Comparison of ENCODE assay signal across 8 mouse cellular contexts in genomic region chr10:89745666-89746020, GRCm38 (mm10). TPM values are rescaled to one million over a fixed set of nuclear protein-coding genes. Genes with fewer than 3 reads are reported as not detected.
DNase-seq lines count a peak whose midpoint lies in the region; ATAC-seq and TF ChIP-seq lines count a peak whose summit lies in the region.

No protein-coding gene starts in this region.

- H3K4me1 ChIP-seq in liver, adult 2 months (ENCODE audit: control insufficient read depth, insufficient read depth, low read length): peaks cover 19% of the 10 kb centered on the region
- peaks cover 2% of the 10 kb centered on the region; the same call in 1 of the 2 replicates for H3K4me1 ChIP-seq in brown adipose tissue, adult 24 weeks (ENCODE audit: control insufficient read depth, insufficient read depth, insufficient read length, low read length)
- H3K4me1 ChIP-seq in hindbrain, embryonic 13.5 days (replicated peaks): peaks cover 13% of the 10 kb centered on the region
- H3K4me1 ChIP-seq in midbrain, embryonic 10.5 days: peaks cover 18% of the 10 kb centered on the region

- no peaks in the 10 kb centered on the region for H3K36me3 ChIP-seq in liver, adult 2 months (ENCODE audit: control insufficient read depth, insufficient read depth, low read length)
- H3K36me3 ChIP-seq in hindbrain, embryonic 13.5 days: no peaks in the 10 kb centered on the region
- no peaks in the 10 kb centered on the region for H3K36me3 ChIP-seq in midbrain, embryonic 10.5 days

- ATAC-seq in hindbrain, embryonic 13.5 days (ENCODE audit: low FRiP score): no peak

- H3K27ac ChIP-seq in liver, adult 2 months (replicated peaks; ENCODE audit: insufficient read depth, low read depth, low read length): peak overlapping the region; percentile 95
- H3K27ac ChIP-seq in brown adipose tissue, adult 24 weeks (replicated peaks; ENCODE audit: low read depth, low read length): peak overlapping the region; percentile 57
- peak overlapping the region; percentile 97 for H3K27ac ChIP-seq in hindbrain, embryonic 13.5 days
- H3K27ac ChIP-seq in midbrain, embryonic 10.5 days (replicated peaks): peak overlapping the region; percentile 97

- H3K9me3 ChIP-seq in hindbrain, embryonic 13.5 days: 0 out of 2 replicates have a peak, but pooled peaks cover 5% of the 10 kb centered on the region
- H3K9me3 ChIP-seq in midbrain, embryonic 10.5 days (replicated peaks): no peaks in the 10 kb centered on the region

- TF ChIP-seq CTCF in liver, adult 2 months (IDR thresholded peaks at IDR 0.05; ENCODE audit: low read depth, low read length): no peak

- peak overlapping the region; percentile 96 for H3K9ac ChIP-seq in liver, adult 2 months (ENCODE audit: low read depth, low read length)
- H3K9ac ChIP-seq in hindbrain, embryonic 13.5 days: peak overlapping the region; percentile 92

- peak; percentile 75 for DNase-seq in liver, adult 2 months (ENCODE audit: extremely low read depth, low read depth, low spot score)
- DNase-seq in liver: no peak
- no peak for DNase-seq in midbrain, embryonic 10.5 days (ENCODE audit: low spot score)
- DNase-seq in urinary bladder, postnatal 4 days (ENCODE audit: low spot score in 2 of 2): no peak
- DNase-seq in layer of hippocampus, postnatal 10 days (ENCODE audit: low spot score in 2 of 2): no peak
- no peak for DNase-seq in cerebellum, postnatal 14 days

- H3K79me2 ChIP-seq in liver, adult 2 months (ENCODE audit: control insufficient read depth, insufficient read depth, low read length): peaks cover 14% of the 10 kb centered on the region; the same call in 1 of the 2 replicates

- no peaks in the 10 kb centered on the region for H3K27me3 ChIP-seq in liver, adult 2 months (ENCODE audit: control insufficient read depth, insufficient read depth, low read length)
- no peaks in the 10 kb centered on the region for H3K27me3 ChIP-seq in hindbrain, embryonic 13.5 days
- H3K27me3 ChIP-seq in midbrain, embryonic 10.5 days (ENCODE audit: low read depth, poor library complexity, severe bottlenecking): no peaks in the 10 kb centered on the region

- peak overlapping the region; percentile 72 for H3K4me2 ChIP-seq in hindbrain, embryonic 13.5 days

- no peak for TF ChIP-seq POLR2A in liver, adult 2 months (IDR thresholded peaks at IDR 0.05; ENCODE audit: extremely low read depth, insufficient read depth, low read length)

- WGBS in liver, adult 2 months: under 1% methylated on average over 14 of the region's 14 CpGs
- 0% methylated on average over 14 of the region's 14 CpGs for WGBS in hindbrain, embryonic 13.5 days
- under 1% methylated on average over 14 of the region's 14 CpGs for WGBS in midbrain, embryonic 10.5 days

- H3K4me3 ChIP-seq in liver, adult 2 months (ENCODE audit: insufficient read depth, low read depth, low read length): peak overlapping the region; percentile 83
- H3K4me3 ChIP-seq in brown adipose tissue, adult 24 weeks (ENCODE audit: insufficient read depth, low read depth, low read length): peak overlapping the region; percentile 87
- H3K4me3 ChIP-seq in hindbrain, embryonic 13.5 days: peak overlapping the region; percentile 90
- peak overlapping the region; percentile 92 for H3K4me3 ChIP-seq in midbrain, embryonic 10.5 days

RNA-seq across cellular contexts. Expression of gene Uhrf1bp1l, which starts 0.9 kb away (rescaled TPM):
- total RNA-seq in liver, adult 2 months (2014; rRNA removed): 38.6 and 40.8 TPM in 2 replicates
- 16.0 and 16.5 TPM in 2 replicates for polyA plus RNA-seq in liver, adult 2 months (2012; rRNA removed)
- 11.4 and 12.1 TPM in 2 replicates for polyA plus RNA-seq in brown adipose tissue, adult 24 weeks (2012; ENCODE audit: insufficient read depth, insufficient read length, missing spikeins)
- polyA plus RNA-seq in hindbrain, embryonic 13.5 days (2015; fragmentation: Nextera tagmentation; extraction: Ambion mirVana): 31.1 and 34.9 TPM in 2 replicates
- polyA plus RNA-seq in midbrain, embryonic 10.5 days (2016; fragmentation: Nextera tagmentation; extraction: Ambion mirVana): 28.5 and 31.4 TPM in 2 replicates
- total RNA-seq in layer of hippocampus, postnatal 10 days (2021): 10 to 100 TPM; 81.1 to 81.4 TPM

RNA-seq across cellular contexts. Expression of gene Actr6, which starts 13.5 kb away (rescaled TPM):
- 14.2 and 19.6 TPM in 2 replicates for total RNA-seq in liver, adult 2 months (2014; rRNA removed)
- polyA plus RNA-seq in liver, adult 2 months (2012; rRNA removed): 1.4 and 1.8 TPM in 2 replicates
- polyA plus RNA-seq in brown adipose tissue, adult 24 weeks (2012; ENCODE audit: insufficient read depth, insufficient read length, missing spikeins): 22.2 and 27.0 TPM in 2 replicates
- 57.2 and 58.0 TPM in 2 replicates for polyA plus RNA-seq in hindbrain, embryonic 13.5 days (2015; fragmentation: Nextera tagmentation; extraction: Ambion mirVana)
- polyA plus RNA-seq in midbrain, embryonic 10.5 days (2016; fragmentation: Nextera tagmentation; extraction: Ambion mirVana): 37.2 and 41.3 TPM in 2 replicates
- 10 to 100 TPM; 24.9 to 25.7 TPM for total RNA-seq in layer of hippocampus, postnatal 10 days (2021)

RNA-seq across cellular contexts. Expression of gene Scyl2, which starts 59.6 kb away (rescaled TPM):
- total RNA-seq in liver, adult 2 months (2014; rRNA removed): 18.4 and 20.1 TPM in 2 replicates
- polyA plus RNA-seq in liver, adult 2 months (2012; rRNA removed): 10.8 and 11.3 TPM in 2 replicates
- 15.6 and 19.9 TPM in 2 replicates for polyA plus RNA-seq in brown adipose tissue, adult 24 weeks (2012; ENCODE audit: insufficient read depth, insufficient read length, missing spikeins)
- 9.7 and 10.0 TPM in 2 replicates for polyA plus RNA-seq in hindbrain, embryonic 13.5 days (2015; fragmentation: Nextera tagmentation; extraction: Ambion mirVana)
- 8.3 and 9.9 TPM in 2 replicates for polyA plus RNA-seq in midbrain, embryonic 10.5 days (2016; fragmentation: Nextera tagmentation; extraction: Ambion mirVana)
- 10 to 100 TPM; 30.8 to 34.4 TPM for total RNA-seq in layer of hippocampus, postnatal 10 days (2021)
